Mouse (Mus musculus) skeletal muscle tissue, postnatal 0 days (tissue): Measurements from ENCODE around the gene Zfp105. TPM values are rescaled to one million over a fixed set of nuclear protein-coding genes. Genes with fewer than 3 reads are reported as not detected.

Experiments
- polyA plus RNA-seq: library from polyadenylated mRNA; unstranded; fragments of >200 nt; fragmentation: Nextera tagmentation; extraction: Ambion mirVana; gene quantifications from 2 replicates; pipeline ENCODE4 v1.2.1, GENCODE M21; 2015

The Zfp105 gene
- 8.3 and 9.3 TPM in 2 replicates for polyA plus RNA-seq

GRCm38 (mm10) chr9:122922936-122923381, at the start of gene Zfp105:
Gene Zfp105 (plus strand): TSS chr9:122923072.

GRCm38 (mm10) chr9:122885385-122885784, 37.5 kb upstream of the Zfp105 start, which contains the start of gene Zkscan7:
Gene Zkscan7 (plus strand): TSS chr9:122885685.

GRCm38 (mm10) chr9:122950643-122951475, 28.0 kb downstream of the Zfp105 start, which contains the start of the genes 1110059G10Rik and Kif15:
Gene 1110059G10Rik (minus strand): TSS chr9:122951000.
Gene Kif15 (plus strand): TSS chr9:122951046.

Other genes starting within 250 kb of the Zfp105 start
- gene Topaz1, start 175.7 kb upstream of the Zfp105 start, polyA plus RNA-seq, result 0.80 TPM in 1 of 2 replicates, not detected in the other
- 7.7 and 8.6 TPM in 2 replicates for gene Tcaim, start 117.5 kb upstream of the Zfp105 start, polyA plus RNA-seq
- gene Gm35549, start 79.0 kb upstream of the Zfp105 start, polyA plus RNA-seq, result not detected in 2 replicates
- gene Zfp445, start 57.1 kb upstream of the Zfp105 start, polyA plus RNA-seq, result 14.2 and 19.3 TPM in 2 replicates
- gene Zkscan7, start 37.4 kb upstream of the Zfp105 start, polyA plus RNA-seq, result 1.5 and 1.8 TPM in 2 replicates
- 20.5 and 22.3 TPM in 2 replicates for gene 1110059G10Rik, start 27.9 kb downstream of the Zfp105 start, polyA plus RNA-seq
- 9.3 and 9.8 TPM in 2 replicates for gene Kif15, start 28.0 kb downstream of the Zfp105 start, polyA plus RNA-seq
- gene Tmem42, start 98.3 kb downstream of the Zfp105 start, polyA plus RNA-seq, result 17.0 and 19.4 TPM in 2 replicates
- 0.32 and 0.49 TPM in 2 replicates for gene Tgm4, start 111.7 kb downstream of the Zfp105 start, polyA plus RNA-seq
- 34.9 and 38.9 TPM in 2 replicates for gene Zdhhc3, start 190.1 kb downstream of the Zfp105 start, polyA plus RNA-seq
- gene Exosc7, start 190.1 kb downstream of the Zfp105 start, polyA plus RNA-seq, result 41.3 and 49.0 TPM in 2 replicates
- 71.9 and 88.5 TPM in 2 replicates for gene Clec3b, start 227.9 kb downstream of the Zfp105 start, polyA plus RNA-seq